Mouse (Mus musculus): Measurements from ENCODE around the gene Hnrnpab.

- TF ChIP-seq HCFC1 (IDR thresholded peaks at IDR 0.05; ENCODE audit: borderline replicate concordance, insufficient read depth, low read length) (no peak), ZC3H11A (IDR thresholded peaks at IDR 0.05; ENCODE audit: borderline replicate concordance, low read depth, low read length) (no peak), ZNF384 (IDR thresholded peaks at IDR 0.05; ENCODE audit: low read depth, low read length) (no peak), MAFK (IDR thresholded peaks at IDR 0.05; ENCODE audit: insufficient read depth, low read depth, low read length) (no peak)
These were observed 36.6 kb upstream of the Hnrnpab start for GRCm38 (mm10) chr11:51643202-51643601.

Data from ES-E14 (cell line).